Mouse (Mus musculus): ENCODE data around the gene N4bp2. TPM values are rescaled to one million over a fixed set of nuclear protein-coding genes. Genes with fewer than 3 reads are reported as not detected.
"Not testable (repeated sequence)": the region's sequence is repeated elsewhere in the genome, so short reads cannot be mapped to it uniquely, and the experiment has no call there.

The N4bp2 gene
- polyA plus RNA-seq, 1 experiment from 2014 or later, result 14.2 TPM

DNA sequence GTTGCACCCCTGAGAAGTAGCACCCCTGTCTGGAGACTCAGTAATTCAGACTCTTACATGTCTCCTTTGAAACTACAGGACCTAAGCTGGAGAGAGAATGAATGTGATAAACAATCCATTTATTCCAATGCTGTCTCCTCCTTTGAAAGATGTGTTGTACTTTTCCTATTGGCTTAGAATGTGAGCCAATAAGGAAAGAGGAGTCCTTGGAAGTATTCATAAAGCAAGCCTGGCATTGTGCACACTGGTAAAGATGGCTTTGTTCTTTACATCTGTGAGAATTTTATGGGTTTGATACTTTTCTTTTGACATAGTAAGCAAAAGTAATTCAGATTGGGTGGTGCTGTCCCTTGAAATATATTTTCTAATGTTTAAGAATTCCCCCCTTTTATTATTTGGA, 1.4 kb upstream of the N4bp2 start:
- Histone ChIP-seq H3K4me2 (ENCODE audit: low read length) (no peak overlapping the region), H3K4me1 (ENCODE audit: control insufficient read depth, insufficient read depth, low read length) (peaks cover 7% of the 10 kb centered on the region), H3K27me3 (ENCODE audit: control insufficient read depth, insufficient read depth, low read depth, low read length) (no peaks in the 10 kb centered on the region), H3K36me3 (ENCODE audit: control insufficient read depth, insufficient read depth, low read length) (no peaks in the 10 kb centered on the region), H3K4me3 (ENCODE audit: low read depth, low read length) (no peak overlapping the region), H3K27ac (ENCODE audit: low read length) (no peak overlapping the region), H3K9me3 (replicated peaks; ENCODE audit: control insufficient read depth, low read length, poor library complexity, severe bottlenecking) (no peaks in the 10 kb centered on the region), H3K9ac (ENCODE audit: low read depth, low read length) (no peak overlapping the region)
- ATAC-seq, result no peak

DNA sequence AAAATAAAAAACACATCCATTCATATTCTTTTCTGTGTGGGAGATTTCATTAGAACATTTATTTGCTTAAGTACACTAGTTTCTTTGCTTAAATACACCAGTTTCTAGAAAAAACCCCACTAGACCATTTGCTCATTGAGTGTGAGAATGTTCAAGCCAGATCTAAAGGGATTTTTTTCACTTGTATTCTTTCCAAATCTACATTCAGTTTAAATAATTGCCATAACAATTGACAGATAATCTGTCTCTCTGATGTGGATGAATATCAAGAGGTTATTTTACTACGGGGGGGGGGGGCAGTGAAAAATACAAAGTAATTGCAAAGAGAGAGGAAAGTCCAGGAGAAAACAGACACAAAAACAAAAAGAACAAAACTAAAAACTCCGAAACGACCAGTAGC, 635 bp upstream of the N4bp2 start:
- no peaks in the 10 kb centered on the region for H3K27me3 ChIP-seq (ENCODE audit: control insufficient read depth, insufficient read depth, low read depth, low read length)
- no peaks in the 10 kb centered on the region for H3K9me3 ChIP-seq (replicated peaks; ENCODE audit: control insufficient read depth, low read length, poor library complexity, severe bottlenecking)
- ATAC-seq, result no peak
- H3K4me3 ChIP-seq (ENCODE audit: low read depth, low read length), result peak overlapping the region; percentile 78
- WGBS, result 2% methylated on average over 3 of the region's 3 CpGs
- H3K4me1 ChIP-seq (ENCODE audit: control insufficient read depth, insufficient read depth, low read length), result peaks cover 8% of the 10 kb centered on the region
- H3K9ac ChIP-seq (ENCODE audit: low read depth, low read length), result peak overlapping the region; percentile 94
- peak overlapping the region; percentile 74 for H3K4me2 ChIP-seq (ENCODE audit: low read length)
- no peaks in the 10 kb centered on the region for H3K36me3 ChIP-seq (ENCODE audit: control insufficient read depth, insufficient read depth, low read length)
- peak overlapping the region; percentile 99 for H3K27ac ChIP-seq (ENCODE audit: low read length)

DNA sequence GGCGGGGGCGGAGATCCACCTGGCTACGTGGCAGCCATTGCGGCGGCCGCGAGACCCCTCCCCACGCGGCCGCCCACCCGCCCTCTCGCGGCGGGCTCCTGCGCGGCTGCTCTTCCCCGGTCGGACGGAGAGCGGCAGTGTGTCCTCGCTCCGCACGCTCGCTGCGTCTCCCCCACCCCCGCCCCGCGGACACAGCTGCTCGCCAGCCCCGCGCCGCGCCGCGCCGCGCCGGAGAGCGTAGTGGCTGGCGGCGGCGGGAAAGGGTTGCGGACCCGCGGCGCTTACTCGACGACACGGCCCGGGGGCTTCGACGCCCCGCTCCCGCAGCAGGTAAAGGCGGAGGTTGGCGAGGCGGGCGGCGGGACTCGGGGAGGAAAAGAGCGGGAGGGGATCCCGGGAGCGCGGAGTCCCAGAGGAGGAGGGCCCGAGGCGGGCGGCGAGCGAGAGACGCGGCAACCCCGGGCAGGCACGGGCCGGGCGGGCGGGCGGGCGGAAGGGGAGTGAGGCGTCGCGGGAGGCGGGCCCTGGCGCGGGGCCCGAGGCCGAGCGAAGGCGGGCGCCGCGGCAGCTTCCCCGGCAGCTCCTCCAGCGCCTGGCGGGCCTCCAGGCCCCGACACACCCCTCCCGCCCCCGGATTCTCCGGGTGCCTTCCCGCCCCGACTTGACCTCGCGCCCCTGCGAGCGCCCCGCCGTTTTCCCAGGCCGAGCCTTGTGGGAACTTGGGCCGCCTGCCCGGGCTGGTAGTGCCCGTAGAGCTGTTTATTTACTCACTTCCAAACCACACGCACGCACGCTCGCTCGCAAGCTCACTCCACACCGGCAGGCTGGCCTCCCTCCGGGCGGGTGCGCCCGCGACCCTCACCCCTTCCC, 830 bp downstream of the N4bp2 start:
- under 1% methylated on average over 69 of the region's 121 CpGs for WGBS
- peak overlapping the region; percentile 78 for H3K4me3 ChIP-seq (ENCODE audit: low read depth, low read length)
- ATAC-seq, result peak; percentile 90

DNA sequence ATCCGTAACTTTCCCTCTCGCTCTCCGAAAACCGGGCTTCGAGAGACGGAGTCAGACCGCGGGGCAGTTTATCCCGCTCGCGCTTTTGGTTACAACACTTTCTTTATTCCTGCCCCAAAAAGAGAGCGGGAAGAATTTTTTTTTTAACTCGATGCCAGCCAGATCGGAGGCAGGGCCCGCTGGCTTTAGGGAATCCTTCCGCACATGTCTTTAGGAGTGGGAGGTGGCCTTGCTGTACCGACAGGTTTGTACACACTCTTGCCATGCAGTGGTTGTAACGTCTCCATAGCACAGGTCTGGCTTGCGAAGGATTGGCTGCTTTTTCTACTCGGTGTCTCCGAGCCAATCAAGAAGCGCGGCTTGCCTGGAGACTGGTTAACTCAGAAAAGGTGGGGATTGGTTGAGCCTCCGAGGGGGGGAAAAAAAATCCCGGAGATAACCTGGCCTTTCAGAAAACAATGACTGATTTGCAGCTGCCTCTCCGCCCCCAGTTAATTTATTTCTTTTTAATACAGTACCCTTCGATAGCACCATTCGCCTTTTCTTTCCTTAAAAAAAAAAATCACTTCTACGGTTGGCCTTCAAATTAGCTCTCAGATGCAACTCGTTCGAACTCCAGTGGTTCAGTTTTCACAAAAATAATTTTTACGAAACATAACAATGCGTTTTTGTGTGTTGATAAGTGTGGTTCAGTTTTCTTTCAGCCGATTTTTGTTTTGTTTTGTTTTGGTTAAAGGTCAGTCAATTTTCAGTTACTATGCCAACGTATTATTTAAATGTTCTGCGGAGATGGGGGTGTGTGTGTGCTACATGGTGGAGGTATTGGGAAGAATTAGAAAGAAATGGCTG, 1.7 kb downstream of the N4bp2 start:
- Histone ChIP-seq H3K9ac (ENCODE audit: low read depth, low read length) (peak overlapping the region; percentile 94), H3K4me3 (ENCODE audit: low read depth, low read length) (peak overlapping the region; percentile 78), H3K4me1 (ENCODE audit: control insufficient read depth, insufficient read depth, low read length) (peaks cover 10% of the 10 kb centered on the region), H3K36me3 (ENCODE audit: control insufficient read depth, insufficient read depth, low read length) (no peaks in the 10 kb centered on the region), H3K4me2 (ENCODE audit: low read length) (peak overlapping the region; percentile 74), H3K9me3 (replicated peaks; ENCODE audit: control insufficient read depth, low read length, poor library complexity, severe bottlenecking) (no peaks in the 10 kb centered on the region), H3K27ac (ENCODE audit: low read length) (peak overlapping the region; percentile 99), H3K27me3 (ENCODE audit: control insufficient read depth, insufficient read depth, low read depth, low read length) (no peaks in the 10 kb centered on the region)
- peak; percentile 92 for ATAC-seq
- 3% methylated on average over 36 of the region's 36 CpGs for WGBS

More for the DNA sequence above, 830 bp downstream of the N4bp2 start:
- no peaks in the 10 kb centered on the region for H3K27me3 ChIP-seq (ENCODE audit: control insufficient read depth, insufficient read depth, low read depth, low read length)
- peak overlapping the region; percentile 94 for H3K9ac ChIP-seq (ENCODE audit: low read depth, low read length)
- no peaks in the 10 kb centered on the region for H3K36me3 ChIP-seq (ENCODE audit: control insufficient read depth, insufficient read depth, low read length)
- H3K9me3 ChIP-seq (replicated peaks; ENCODE audit: control insufficient read depth, low read length, poor library complexity, severe bottlenecking), result no peaks in the 10 kb centered on the region
- peak overlapping the region; percentile 74 for H3K4me2 ChIP-seq (ENCODE audit: low read length)
- peaks cover 10% of the 10 kb centered on the region for H3K4me1 ChIP-seq (ENCODE audit: control insufficient read depth, insufficient read depth, low read length)
- peak overlapping the region; percentile 99 for H3K27ac ChIP-seq (ENCODE audit: low read length)

DNA sequence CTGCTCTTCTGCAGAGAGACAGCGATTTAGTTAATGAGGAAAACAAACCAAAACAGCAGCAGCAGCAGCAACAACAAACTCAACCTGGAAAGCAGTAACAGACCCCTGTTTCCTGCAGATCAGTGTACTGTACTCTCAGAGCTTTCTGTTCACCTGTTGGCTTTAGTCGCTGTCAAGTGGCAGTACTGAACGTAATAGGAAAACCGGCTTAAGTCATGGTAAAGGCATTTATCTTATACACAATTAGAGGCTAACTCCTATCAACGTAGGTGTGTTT, 2.3 kb downstream of the N4bp2 start:
- 51% methylated on average over 5 of the region's 5 CpGs for WGBS
- H3K4me1 ChIP-seq (ENCODE audit: control insufficient read depth, insufficient read depth, low read length), result peaks cover 10% of the 10 kb centered on the region
- peak overlapping the region; percentile 78 for H3K4me3 ChIP-seq (ENCODE audit: low read depth, low read length)
- H3K36me3 ChIP-seq (ENCODE audit: control insufficient read depth, insufficient read depth, low read length), result no peaks in the 10 kb centered on the region
- no peak for ATAC-seq
- H3K9me3 ChIP-seq (replicated peaks; ENCODE audit: control insufficient read depth, low read length, poor library complexity, severe bottlenecking), result no peaks in the 10 kb centered on the region
- peak overlapping the region; percentile 99 for H3K27ac ChIP-seq (ENCODE audit: low read length)
- peak overlapping the region; percentile 52 for H3K9ac ChIP-seq (ENCODE audit: low read depth, low read length)
- H3K4me2 ChIP-seq (ENCODE audit: low read length), result peak overlapping the region; percentile 74
- H3K27me3 ChIP-seq (ENCODE audit: control insufficient read depth, insufficient read depth, low read depth, low read length), result no peaks in the 10 kb centered on the region

DNA sequence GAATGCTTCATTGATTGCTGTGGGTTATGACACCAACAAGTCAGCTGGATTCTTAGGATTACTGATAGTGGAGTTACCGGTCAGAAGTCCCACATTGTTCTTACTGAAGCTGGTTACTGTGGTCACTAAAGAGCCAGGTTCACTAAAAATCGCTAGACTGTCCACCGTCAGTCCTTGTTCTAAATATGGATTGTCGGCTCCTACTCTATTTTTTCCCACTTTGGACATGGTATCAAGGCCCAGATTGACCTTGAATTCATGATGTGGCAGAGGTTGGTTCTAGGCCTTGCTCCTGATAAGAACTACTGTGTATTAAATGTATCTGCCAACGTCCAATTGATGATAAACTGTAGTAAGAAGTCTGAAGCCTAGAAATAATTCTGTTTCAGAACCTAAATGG, 4.7 kb downstream of the N4bp2 start:
- no peak overlapping the region for H3K4me2 ChIP-seq (ENCODE audit: low read length)

DNA sequence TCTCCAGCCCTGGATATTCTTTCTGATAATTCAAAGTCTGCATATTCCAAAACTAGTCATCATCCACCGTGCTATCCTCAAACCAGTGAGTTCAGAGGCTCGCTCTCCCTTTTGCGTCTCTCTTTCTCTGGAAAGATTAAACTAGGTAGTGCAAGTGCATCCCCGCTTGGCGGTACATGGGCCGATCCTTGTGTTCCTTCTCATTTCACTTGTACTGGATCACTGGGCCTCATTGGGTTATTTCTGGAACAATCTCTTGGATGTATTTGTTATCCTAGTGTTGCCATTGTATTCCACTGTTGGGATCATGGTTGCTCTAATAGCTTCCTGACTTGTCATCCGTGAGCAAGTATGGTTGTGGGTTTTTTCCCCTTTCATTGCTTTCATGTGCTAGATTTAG, 6.7 kb downstream of the N4bp2 start:
- no peak for ATAC-seq
- H3K27ac ChIP-seq (ENCODE audit: low read length), result no peak overlapping the region
- H3K9me3 ChIP-seq (replicated peaks; ENCODE audit: control insufficient read depth, low read length, poor library complexity, severe bottlenecking), result no peaks in the 10 kb centered on the region
- 94% methylated on average over 7 of the region's 7 CpGs for WGBS
- H3K27me3 ChIP-seq (ENCODE audit: control insufficient read depth, insufficient read depth, low read depth, low read length), result no peaks in the 10 kb centered on the region
- H3K4me1 ChIP-seq (ENCODE audit: control insufficient read depth, insufficient read depth, low read length), result peaks cover 7% of the 10 kb centered on the region
- no peak overlapping the region for H3K4me3 ChIP-seq (ENCODE audit: low read depth, low read length)
- H3K9ac ChIP-seq (ENCODE audit: low read depth, low read length), result no peak overlapping the region
- H3K4me2 ChIP-seq (ENCODE audit: low read length), result no peak overlapping the region
- H3K36me3 ChIP-seq (ENCODE audit: control insufficient read depth, insufficient read depth, low read length), result no peaks in the 10 kb centered on the region

More for the DNA sequence above, 4.7 kb downstream of the N4bp2 start:
- H3K27me3 ChIP-seq (ENCODE audit: control insufficient read depth, insufficient read depth, low read depth, low read length), result no peaks in the 10 kb centered on the region
- H3K4me1 ChIP-seq (ENCODE audit: control insufficient read depth, insufficient read depth, low read length), result peaks cover 7% of the 10 kb centered on the region
- no peaks in the 10 kb centered on the region for H3K9me3 ChIP-seq (replicated peaks; ENCODE audit: control insufficient read depth, low read length, poor library complexity, severe bottlenecking)
- ATAC-seq, result no peak
- no peak overlapping the region for H3K27ac ChIP-seq (ENCODE audit: low read length)
- no peaks in the 10 kb centered on the region for H3K36me3 ChIP-seq (ENCODE audit: control insufficient read depth, insufficient read depth, low read length)
- H3K4me3 ChIP-seq (ENCODE audit: low read depth, low read length), result no peak overlapping the region
- H3K9ac ChIP-seq (ENCODE audit: low read depth, low read length), result no peak overlapping the region
- 87% methylated on average over 5 of the region's 5 CpGs for WGBS

DNA sequence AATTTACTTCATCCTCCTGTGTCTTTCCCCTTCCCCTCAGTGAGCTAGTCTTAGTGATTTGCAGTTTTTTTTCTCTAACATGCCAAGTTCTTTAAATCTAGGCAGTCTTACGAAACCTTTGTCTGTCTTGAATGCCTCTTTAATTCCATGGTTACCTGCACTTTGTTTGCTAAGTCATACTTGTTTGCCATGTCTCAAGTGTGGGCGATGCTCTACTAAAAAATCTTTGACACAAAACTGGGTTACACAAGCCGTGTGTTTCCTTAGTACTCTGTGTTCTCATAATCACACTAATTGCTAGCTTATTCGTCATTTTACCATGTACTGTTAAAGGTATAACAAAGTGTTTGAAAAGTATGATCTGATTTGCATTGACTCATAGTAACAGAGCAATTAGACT, 7.2 kb downstream of the N4bp2 start:
- H3K4me2 ChIP-seq (ENCODE audit: low read length), result no peak overlapping the region
- no peak overlapping the region for H3K9ac ChIP-seq (ENCODE audit: low read depth, low read length)
- H3K4me1 ChIP-seq (ENCODE audit: control insufficient read depth, insufficient read depth, low read length), result peaks cover 5% of the 10 kb centered on the region
- 73% methylated on average over 4 of the region's 4 CpGs for WGBS
- H3K27ac ChIP-seq (ENCODE audit: low read length), result no peak overlapping the region
- no peaks in the 10 kb centered on the region for H3K9me3 ChIP-seq (replicated peaks; ENCODE audit: control insufficient read depth, low read length, poor library complexity, severe bottlenecking)
- no peaks in the 10 kb centered on the region for H3K27me3 ChIP-seq (ENCODE audit: control insufficient read depth, insufficient read depth, low read depth, low read length)
- H3K36me3 ChIP-seq (ENCODE audit: control insufficient read depth, insufficient read depth, low read length), result no peaks in the 10 kb centered on the region
- H3K4me3 ChIP-seq (ENCODE audit: low read depth, low read length), result no peak overlapping the region
- ATAC-seq, result no peak

DNA sequence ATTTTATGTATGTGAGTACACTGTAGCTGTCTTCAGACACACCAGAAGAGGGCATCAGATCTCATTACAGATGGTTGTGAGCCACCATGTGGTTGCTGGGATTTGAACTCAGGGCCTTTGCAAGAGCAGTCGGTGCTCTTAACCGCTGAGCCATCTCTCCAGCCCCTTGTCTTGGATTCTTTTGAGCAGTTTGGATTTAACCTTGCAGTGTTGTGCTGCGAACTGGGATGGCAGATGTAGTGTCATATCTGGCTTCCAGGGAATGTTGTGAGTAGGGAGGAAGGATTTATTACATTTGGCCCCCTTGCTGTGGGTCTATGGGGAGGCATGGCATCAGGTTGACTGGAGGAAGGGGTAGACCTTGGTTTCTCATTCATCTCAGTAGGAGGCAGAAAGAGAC, 10.6 kb downstream of the N4bp2 start:
- not testable (repeated sequence) for H3K9ac ChIP-seq (ENCODE audit: low read depth, low read length); H3K27ac ChIP-seq (ENCODE audit: low read length); ATAC-seq; H3K27me3 ChIP-seq (ENCODE audit: control insufficient read depth, insufficient read depth, low read depth, low read length); H3K9me3 ChIP-seq (replicated peaks; ENCODE audit: control insufficient read depth, low read length, poor library complexity, severe bottlenecking); H3K4me1 ChIP-seq (ENCODE audit: control insufficient read depth, insufficient read depth, low read length); H3K4me3 ChIP-seq (ENCODE audit: low read depth, low read length); H3K36me3 ChIP-seq (ENCODE audit: control insufficient read depth, insufficient read depth, low read length); H3K4me2 ChIP-seq (ENCODE audit: low read length)
- WGBS, result 98% methylated on average over 3 of the region's 3 CpGs
